Mouse (Mus musculus): ENCODE results near the gene Pip5kl1.

Gene Pip5kl1

GRCm38 (mm10) chr2:32617109-32617508 is 42.5 kb downstream of the Pip5kl1 start:
- DNase-seq (ENCODE audit: low spot score): no peak

- no peak for DNase-seq (ENCODE audit: low spot score)
Observed at GRCm38 (mm10) chr2:32617601-32618000, 43.0 kb downstream of the Pip5kl1 start.

- no peak for DNase-seq (ENCODE audit: low spot score)
Observed at GRCm38 (mm10) chr2:32618051-32618450, 43.5 kb downstream of the Pip5kl1 start.

- DNase-seq (ENCODE audit: low spot score): no peak
Observed at GRCm38 (mm10) chr2:32620682-32621516, 46.3 kb downstream of the Pip5kl1 start.

- DNase-seq (ENCODE audit: low spot score): no peak
Observed at GRCm38 (mm10) chr2:32621517-32621859, 46.9 kb downstream of the Pip5kl1 start, which contains the start of gene Ak1. Ak1 (plus strand) TSS chr2:32621758.

GRCm38 (mm10) chr2:32624111-32624748 is 49.6 kb downstream of the Pip5kl1 start:
- DNase-seq (ENCODE audit: low spot score): no peak

GRCm38 (mm10) chr2:32625212-32625872 is 50.7 kb downstream of the Pip5kl1 start:
- peak; percentile 71 for DNase-seq (ENCODE audit: low spot score)

- DNase-seq (ENCODE audit: low spot score): no peak
Observed at GRCm38 (mm10) chr2:32625873-32626694, 51.5 kb downstream of the Pip5kl1 start.

- no peak for DNase-seq (ENCODE audit: low spot score)
Observed at GRCm38 (mm10) chr2:32627266-32628043, 52.9 kb downstream of the Pip5kl1 start.

GRCm38 (mm10) chr2:32628044-32628550 is 53.5 kb downstream of the Pip5kl1 start:
- DNase-seq (ENCODE audit: low spot score): no peak

- DNase-seq (ENCODE audit: low spot score): no peak
Observed at GRCm38 (mm10) chr2:32628729-32629128, 54.1 kb downstream of the Pip5kl1 start.

GRCm38 (mm10) chr2:32629276-32629976 is 54.8 kb downstream of the Pip5kl1 start:
- DNase-seq (ENCODE audit: low spot score): no peak

- no peak for DNase-seq (ENCODE audit: low spot score)
Observed at GRCm38 (mm10) chr2:32630036-32630435, 55.4 kb downstream of the Pip5kl1 start.

GRCm38 (mm10) chr2:32631046-32631445 is 56.4 kb downstream of the Pip5kl1 start:
- no peak for DNase-seq (ENCODE audit: low spot score)

- peak; percentile 64 for DNase-seq (ENCODE audit: low spot score)
Observed at GRCm38 (mm10) chr2:32631737-32632394, 57.3 kb downstream of the Pip5kl1 start.
